Mouse (Mus musculus) megakaryocyte, embryonic 14.5 days (primary cell): ENCODE data around the gene Slc35d2. TPM values are rescaled to one million over a fixed set of nuclear protein-coding genes. Genes with fewer than 3 reads are reported as not detected.

Experiments
- H3K27me3 ChIP-seq: replicated peaks from 2 replicates; pipeline ENCODE3; 2012; ENCODE audit warnings: inconsistent platforms
- H3K36me3 ChIP-seq: replicated peaks from 2 replicates; pipeline ENCODE3; 2012; ENCODE audit warnings: low read length, inconsistent platforms, mixed read lengths
- H3K4me1 ChIP-seq: 2 replicates; pipeline ENCODE4 v1.6.1; 2012; ENCODE audit warnings: inconsistent platforms
- H3K4me3 ChIP-seq: replicated peaks from 2 replicates; pipeline ENCODE3; 2012; ENCODE audit warnings: moderate library complexity, mild to moderate bottlenecking, inconsistent platforms
- H3K9me3 ChIP-seq: 2 replicates; pipeline ENCODE4 v1.6.1; 2012; ENCODE audit warnings: inconsistent platforms
- FLI1 ChIP-seq: IDR thresholded peaks from 2 replicates; pipeline ENCODE4 v1.6.1; 2012; ENCODE audit warnings: low read length, inconsistent platforms, mixed read lengths
- GATA1 ChIP-seq: IDR thresholded peaks from 3 replicates; pipeline ENCODE4 v1.6.1; 2012; ENCODE audit warnings: mixed read lengths, low read length, inconsistent platforms, borderline replicate concordance
- polyA plus RNA-seq: library from polyadenylated mRNA; stranded (reverse); fragments of >175 nt; gene quantifications from 2 replicates; pipeline ENCODE4 v1.2.3, GENCODE M21; 2012; ENCODE audit warnings: low replicate concordance; ENCODE audit not compliant: insufficient read depth

Slc35d2 gene
- polyA plus RNA-seq, 1 experiment = 12.2 TPM

DNA sequence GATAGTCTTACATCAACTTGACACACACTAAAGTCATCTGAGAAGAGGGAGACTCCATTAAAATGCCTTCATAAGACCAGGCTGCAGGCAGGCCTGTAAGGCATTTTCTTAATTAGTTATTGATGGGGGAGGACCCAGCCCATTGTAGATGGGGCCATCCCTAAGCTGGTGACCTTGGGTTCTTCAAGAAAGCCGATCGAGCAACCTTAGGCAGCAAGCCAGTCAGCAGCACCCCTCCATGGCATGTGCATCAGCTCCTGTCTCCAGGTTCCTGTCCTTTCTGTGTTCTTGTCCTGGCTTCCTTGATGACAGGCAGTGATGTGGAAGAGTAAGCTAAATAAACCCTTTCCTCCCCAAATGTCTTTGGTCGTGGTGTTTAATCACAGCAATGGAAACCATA is 37.0 kb downstream of the Slc35d2 start:
- Histone ChIP-seq H3K4me3 (no peak overlapping the region), H3K9me3 (no peaks in the 10 kb centered on the region), H3K36me3 (peaks cover 4% of the 10 kb centered on the region), H3K4me1 (peaks cover under 1% of the 10 kb centered on the region; the same call in 1 of the 2 replicates), H3K27me3 (peaks cover 10% of the 10 kb centered on the region)
- TF ChIP-seq GATA1 = no peak
- TF ChIP-seq FLI1 = no peak

DNA sequence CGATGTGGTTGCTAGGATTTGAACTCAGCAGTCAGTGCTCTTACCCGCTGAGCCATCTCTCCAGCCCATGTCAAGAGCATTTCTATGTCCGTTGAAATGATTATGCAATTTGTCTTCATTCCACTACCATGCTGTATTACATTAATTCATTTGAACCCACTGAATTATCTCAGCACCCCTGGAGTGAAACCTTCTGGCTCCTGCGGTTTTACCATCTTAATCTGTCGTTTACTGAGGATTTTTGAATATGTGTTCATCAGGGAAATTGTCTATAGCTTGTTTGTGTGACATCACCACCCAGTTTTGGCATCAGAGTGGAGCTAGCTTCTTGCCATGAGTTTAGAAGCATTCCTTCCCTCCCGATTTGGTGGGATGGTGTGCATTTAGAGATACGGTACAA is 38.2 kb downstream of the Slc35d2 start:
- no peak for TF ChIP-seq GATA1
- no peak for TF ChIP-seq FLI1
- Histone ChIP-seq H3K4me3 (no peak overlapping the region), H3K9me3 (no peaks in the 10 kb centered on the region), H3K4me1 (no peaks in the 10 kb centered on the region; the same call in 1 of the 2 replicates), H3K27me3 (peaks cover 10% of the 10 kb centered on the region), H3K36me3 (no peaks in the 10 kb centered on the region)

DNA sequence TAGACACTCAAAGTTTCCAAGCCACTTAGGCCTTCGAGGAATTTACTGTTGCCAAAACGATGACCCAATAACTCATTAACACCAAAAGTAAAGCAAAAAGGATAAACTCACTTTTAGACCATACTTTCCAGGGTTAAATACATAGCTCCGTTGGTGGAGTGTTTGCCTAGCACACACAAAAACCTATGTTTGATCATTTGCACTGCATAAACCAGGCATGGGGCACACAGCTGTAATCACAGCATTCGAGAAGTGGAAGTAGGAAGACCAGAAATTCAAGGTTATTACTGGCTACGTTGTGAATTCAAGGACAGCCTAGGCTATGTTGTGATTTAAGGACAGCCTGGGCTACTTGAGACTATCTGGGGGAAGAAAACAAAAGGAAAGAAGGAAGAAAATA is 38.9 kb downstream of the Slc35d2 start:
- no peaks in the 10 kb centered on the region for H3K36me3 ChIP-seq
- no peaks in the 10 kb centered on the region; the same call in 1 of the 2 replicates for H3K4me1 ChIP-seq
- H3K27me3 ChIP-seq = peaks cover 10% of the 10 kb centered on the region
- no peak for TF ChIP-seq GATA1
- no peak for TF ChIP-seq FLI1
- no peaks in the 10 kb centered on the region for H3K9me3 ChIP-seq
- H3K4me3 ChIP-seq = no peak overlapping the region

DNA sequence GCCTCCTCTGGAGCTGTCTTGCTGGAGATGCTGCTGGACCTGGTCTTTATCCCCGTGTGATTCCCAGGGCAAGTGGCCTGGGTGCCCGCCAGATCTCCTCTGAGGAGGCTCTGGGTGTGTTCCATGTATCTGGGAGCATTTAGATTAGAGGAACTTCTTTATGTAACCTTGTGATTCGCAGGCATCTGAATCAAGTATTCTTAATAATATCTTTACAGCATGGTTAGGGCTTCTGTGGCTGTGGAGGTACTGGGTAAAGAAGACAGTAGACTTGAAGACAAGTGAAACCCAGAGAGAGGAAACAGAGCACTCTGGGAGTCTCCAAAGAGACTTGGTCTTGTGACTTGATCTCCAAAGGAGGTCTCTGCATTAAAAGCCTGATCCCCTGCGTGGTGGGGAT is 40.0 kb downstream of the Slc35d2 start, which contains the start of gene Hsd17b3:
Gene Hsd17b3, minus strand, starts transcription at position 101 of the 400 bp plus-strand sequence.
- no peaks in the 10 kb centered on the region; the same call in 1 of the 2 replicates for H3K4me1 ChIP-seq
- no peaks in the 10 kb centered on the region for H3K36me3 ChIP-seq
- TF ChIP-seq FLI1 = no peak
- TF ChIP-seq GATA1 = no peak
- no peaks in the 10 kb centered on the region for H3K9me3 ChIP-seq
- H3K4me3 ChIP-seq = no peak within 1 kb of the TSS
- peaks cover 10% of the 10 kb centered on the region for H3K27me3 ChIP-seq

DNA sequence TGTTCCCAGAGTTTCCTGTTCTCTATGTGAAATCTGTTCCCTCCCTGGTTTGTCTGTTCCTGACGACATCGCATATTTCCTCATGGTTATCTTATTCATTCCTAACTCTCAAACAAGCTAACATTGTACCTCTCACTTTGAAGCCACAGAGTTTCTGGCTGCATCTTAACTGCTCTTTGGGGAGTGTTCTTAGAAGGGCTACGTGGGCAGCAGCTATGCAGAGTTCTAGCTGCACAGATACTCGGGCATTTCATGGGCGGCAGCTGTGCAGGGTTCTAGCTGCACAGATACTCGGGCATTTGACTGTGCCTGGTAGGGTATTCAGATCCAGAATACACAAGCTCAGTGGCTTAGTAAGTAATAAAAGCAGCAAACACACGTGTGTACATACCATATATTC is 41.1 kb downstream of the Slc35d2 start:
- H3K9me3 ChIP-seq = no peaks in the 10 kb centered on the region
- TF ChIP-seq GATA1 = no peak
- no peak for TF ChIP-seq FLI1
- no peaks in the 10 kb centered on the region for H3K36me3 ChIP-seq
- H3K4me3 ChIP-seq = no peak overlapping the region
- H3K27me3 ChIP-seq = peaks cover 13% of the 10 kb centered on the region
- H3K4me1 ChIP-seq = no peaks in the 10 kb centered on the region

DNA sequence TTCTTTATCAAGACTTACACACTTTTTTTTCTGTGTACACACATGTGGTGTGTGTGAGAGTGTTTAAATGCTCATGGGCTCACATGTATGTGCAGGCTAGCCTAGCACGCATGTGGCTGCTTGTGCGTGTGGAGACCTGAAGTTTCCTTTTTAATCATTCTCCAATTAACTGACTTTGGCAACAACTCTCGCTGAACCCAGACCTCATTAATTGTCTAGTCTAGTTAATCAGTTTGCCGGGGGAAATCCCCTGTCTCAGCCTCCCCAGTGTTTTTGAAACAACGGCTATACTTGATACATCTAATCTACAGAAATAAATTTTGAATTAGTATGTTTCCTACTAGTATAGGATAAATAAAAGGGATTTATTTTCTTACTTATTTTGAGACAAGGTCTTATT is 43.1 kb downstream of the Slc35d2 start:
- H3K36me3 ChIP-seq = no peaks in the 10 kb centered on the region
- H3K27me3 ChIP-seq = peaks cover 20% of the 10 kb centered on the region
- TF ChIP-seq GATA1 (no peak), FLI1 (no peak)
- no peaks in the 10 kb centered on the region for H3K4me1 ChIP-seq
- no peaks in the 10 kb centered on the region for H3K9me3 ChIP-seq
- H3K4me3 ChIP-seq = no peak overlapping the region

DNA sequence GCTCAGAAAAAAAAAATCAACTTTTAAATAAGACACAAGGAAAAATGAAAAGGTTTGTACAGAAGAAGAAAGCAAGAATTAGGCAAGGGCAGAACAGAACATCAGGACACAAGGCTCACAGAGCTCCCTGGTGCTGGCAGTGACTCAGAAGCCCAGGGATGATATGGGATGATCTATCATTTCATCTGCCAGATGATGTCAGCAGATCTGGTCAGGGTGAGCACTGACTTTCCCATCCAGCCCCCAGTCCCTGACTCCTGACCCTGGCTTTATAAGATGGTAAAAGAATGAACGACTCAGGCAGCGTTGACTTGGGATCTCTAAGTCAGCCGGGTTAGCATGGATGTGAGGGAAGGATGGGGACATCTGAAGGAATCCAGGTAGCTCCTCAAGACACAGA is 45.8 kb downstream of the Slc35d2 start:
- no peak overlapping the region for H3K4me3 ChIP-seq
- no peaks in the 10 kb centered on the region for H3K36me3 ChIP-seq
- peaks cover 5% of the 10 kb centered on the region; the same call in 1 of the 2 replicates for H3K4me1 ChIP-seq
- H3K9me3 ChIP-seq = no peaks in the 10 kb centered on the region
- TF ChIP-seq GATA1 (no peak), FLI1 (no peak)
- H3K27me3 ChIP-seq = peaks cover 25% of the 10 kb centered on the region

DNA sequence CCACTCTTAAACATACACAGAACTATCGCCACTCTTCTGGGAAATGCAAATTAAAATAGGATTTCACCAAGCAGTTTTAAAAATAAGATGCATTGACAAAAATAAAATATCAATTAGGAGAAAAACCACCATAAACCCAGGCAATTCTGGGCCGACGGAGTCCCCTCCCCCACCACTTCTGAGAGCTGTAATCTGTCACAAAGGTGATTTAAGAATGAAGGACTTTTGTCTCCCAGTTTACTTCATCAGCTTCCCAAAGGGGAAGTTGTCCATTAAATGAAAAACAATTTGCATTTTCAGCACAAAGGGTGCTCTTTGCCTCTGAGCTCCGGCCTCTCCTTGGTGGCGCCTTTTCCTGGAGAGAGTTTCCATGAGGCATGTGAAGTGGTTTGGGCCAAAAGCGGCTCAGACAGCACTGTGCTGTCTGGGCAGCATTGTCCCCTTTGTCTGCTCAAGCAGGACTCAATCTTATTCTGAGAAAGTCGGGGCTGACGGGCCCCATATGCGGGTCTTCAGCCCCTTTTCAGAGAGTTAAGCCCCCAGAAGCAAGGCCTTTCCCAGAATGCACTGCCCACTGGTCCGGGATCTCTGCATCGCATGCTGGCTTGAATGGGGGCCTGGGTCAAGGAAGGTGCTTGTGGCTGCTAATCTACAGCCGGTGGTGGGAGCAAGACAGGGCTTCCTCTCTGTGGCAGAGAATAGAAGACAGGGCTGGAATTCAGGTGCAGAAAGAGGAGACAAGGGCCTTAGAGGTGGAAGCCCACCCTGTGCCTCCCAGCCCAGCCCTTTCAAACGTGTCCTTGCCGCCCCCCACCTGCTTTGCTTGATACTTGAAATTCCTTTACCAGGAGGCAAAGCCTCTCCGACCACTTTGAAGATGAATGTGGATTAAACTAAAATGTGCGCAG is 47.9 kb downstream of the Slc35d2 start:
- H3K4me3 ChIP-seq = no peak overlapping the region
- TF ChIP-seq GATA1 (no peak), FLI1 (no peak)
- no peaks in the 10 kb centered on the region for H3K36me3 ChIP-seq
- H3K4me1 ChIP-seq = peaks cover 6% of the 10 kb centered on the region
- peaks cover 22% of the 10 kb centered on the region for H3K27me3 ChIP-seq
- no peaks in the 10 kb centered on the region for H3K9me3 ChIP-seq

DNA sequence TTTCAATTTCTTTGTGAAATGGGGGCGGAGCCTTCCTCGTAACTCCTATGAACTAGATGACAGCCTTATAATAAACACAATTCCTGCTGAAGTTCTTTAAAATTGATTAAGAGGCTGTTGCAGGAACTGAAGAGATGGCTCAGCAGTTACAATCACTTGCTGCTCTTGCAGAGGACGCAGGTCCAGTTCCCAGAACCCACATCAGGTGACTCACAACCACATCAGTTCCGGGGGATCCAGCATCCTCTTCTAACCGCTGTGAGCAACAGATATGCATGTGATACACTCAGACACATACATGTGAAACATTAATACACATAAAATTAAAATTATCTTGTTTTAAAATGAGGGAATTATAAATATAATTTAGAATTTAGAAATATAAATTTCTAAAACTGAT is 51.6 kb downstream of the Slc35d2 start:
- H3K27me3 ChIP-seq = peaks cover 18% of the 10 kb centered on the region
- no peaks in the 10 kb centered on the region for H3K9me3 ChIP-seq
- H3K4me1 ChIP-seq = peaks cover 12% of the 10 kb centered on the region
- TF ChIP-seq FLI1 (no peak), GATA1 (no peak)
- no peak overlapping the region for H3K4me3 ChIP-seq
- H3K36me3 ChIP-seq = no peaks in the 10 kb centered on the region

DNA sequence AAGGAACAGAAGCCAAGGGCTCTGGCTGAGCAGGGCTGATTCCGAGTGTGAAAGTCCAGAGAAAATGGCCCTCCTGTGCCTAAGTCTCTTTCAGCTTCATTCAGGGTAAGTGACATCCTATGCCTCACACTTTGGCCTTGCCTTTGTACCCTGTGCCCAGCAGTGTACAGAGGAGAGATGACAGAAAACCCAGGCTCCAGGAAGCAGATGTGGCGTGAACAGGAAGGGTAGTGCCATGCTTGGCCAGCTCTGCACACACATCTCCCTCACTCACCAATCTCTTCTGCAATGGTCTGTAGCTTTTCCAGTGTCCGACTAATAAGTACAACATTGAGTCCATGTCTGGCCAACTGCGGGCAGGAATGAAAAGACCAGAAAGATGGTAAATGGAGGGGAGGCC is 53.1 kb downstream of the Slc35d2 start:
- TF ChIP-seq FLI1 (no peak), GATA1 (no peak)

More for the DNA sequence above, 53.1 kb downstream of the Slc35d2 start:
- Histone ChIP-seq H3K4me1 (peaks cover 12% of the 10 kb centered on the region), H3K27me3 (peaks cover 12% of the 10 kb centered on the region), H3K9me3 (no peaks in the 10 kb centered on the region), H3K4me3 (no peak overlapping the region), H3K36me3 (no peaks in the 10 kb centered on the region)
